Mouse (Mus musculus): ENCODE measurements around the gene Ppme1.

- no peak for TF ChIP-seq CTCF (IDR thresholded peaks at IDR 0.05; ENCODE audit: extremely low read depth, insufficient read depth, insufficient read length, insufficient replicate concordance)
- no peak for TF ChIP-seq POLR2A (IDR thresholded peaks at IDR 0.05; ENCODE audit: low read depth, low read length)
These were observed 43.5 kb downstream of the Ppme1 start for GRCm38 (mm10) chr7:100328636-100329035.
